Mouse (Mus musculus) testis, postnatal 14 days (tissue): ENCODE data around the gene Plekhb2.
A peak's percentile ranks its signal among the peaks of the same experiment; 100 is the strongest.

ENCODE experiments used
- DNase-seq: peaks from one replicate; pipeline ENCODE4 v3.0.0; 2021; ENCODE audit warnings: low spot score

The Plekhb2 gene

DNA sequence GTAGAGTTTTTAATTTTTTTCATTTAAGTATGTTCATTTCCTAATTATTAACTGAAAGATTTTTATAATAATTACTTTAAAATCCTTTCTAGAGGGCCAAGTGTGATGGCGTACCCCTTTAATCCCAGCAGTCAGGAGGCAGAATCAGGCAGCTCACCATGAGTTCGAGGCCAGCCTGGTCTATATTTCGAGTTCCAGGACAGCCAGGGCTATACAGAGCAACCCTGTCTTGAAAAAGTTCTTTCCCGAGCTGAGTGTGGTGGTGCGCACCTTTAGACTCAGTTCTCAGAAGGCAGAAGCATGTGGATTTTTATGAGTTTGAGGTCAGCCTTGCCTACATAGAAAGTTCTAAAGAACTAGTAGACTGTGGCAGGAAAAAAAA is 17.8 kb downstream of the Plekhb2 start:
- DNase-seq, result no peak

DNA sequence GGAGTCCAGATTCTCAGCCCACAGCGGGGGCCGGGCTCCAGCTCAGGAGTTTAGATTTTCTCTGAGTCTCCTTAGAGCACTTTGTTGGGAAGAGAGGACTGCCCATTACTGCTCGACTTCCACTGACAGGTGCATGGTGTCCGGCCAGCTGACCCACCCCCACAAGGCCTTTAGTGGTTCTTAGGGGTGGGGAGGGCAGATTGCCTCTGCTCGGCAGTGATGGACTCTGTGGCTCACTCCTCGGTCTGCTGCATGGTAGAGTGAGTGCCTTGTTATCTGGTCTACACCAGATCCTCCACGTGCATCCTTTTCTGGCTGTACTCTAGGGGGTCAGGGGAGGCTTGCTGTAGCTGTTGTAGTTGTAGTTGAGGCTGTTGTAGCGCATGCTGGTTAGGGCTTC is 18.6 kb downstream of the Plekhb2 start:
- no peak for DNase-seq

DNA sequence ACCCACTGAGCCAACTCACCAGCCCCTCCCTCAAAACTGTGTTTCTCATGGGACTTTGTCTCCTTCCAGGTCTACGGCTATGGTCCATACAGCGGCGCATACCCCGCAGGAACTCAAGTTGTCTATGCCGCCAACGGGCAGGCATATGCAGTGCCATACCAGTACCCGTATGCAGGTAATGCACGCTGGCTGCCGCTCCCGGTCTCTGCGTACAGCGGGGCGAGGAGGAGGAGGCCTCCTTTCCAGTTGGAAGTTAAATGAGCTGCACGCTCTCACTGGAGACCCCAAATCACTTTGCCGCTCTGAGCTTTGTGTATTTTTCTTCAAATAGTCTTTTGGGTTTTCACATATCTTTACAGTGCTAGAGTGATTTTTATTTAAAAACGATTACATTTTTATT is 19.5 kb downstream of the Plekhb2 start:
- DNase-seq, result no peak

DNA sequence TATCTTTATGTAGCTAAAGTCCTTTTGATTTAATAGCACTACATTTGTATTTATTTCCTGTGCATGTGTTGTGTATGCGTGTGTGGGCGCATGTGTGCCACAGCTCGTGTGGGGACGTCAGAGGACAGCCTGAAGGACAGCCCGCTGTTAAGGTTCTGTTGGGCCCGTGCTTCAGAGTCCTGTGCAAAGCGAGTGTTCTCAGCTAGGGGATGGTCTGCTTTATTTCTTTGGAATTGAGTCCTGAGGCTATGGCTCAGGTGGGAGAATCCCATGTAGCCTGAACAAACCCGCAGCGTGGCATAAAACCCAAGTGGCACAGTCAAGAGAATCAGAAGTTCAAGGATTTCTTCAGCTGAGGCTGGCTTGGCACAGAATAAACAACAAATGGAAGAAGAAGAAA is 21.4 kb downstream of the Plekhb2 start:
- DNase-seq, result no peak

DNA sequence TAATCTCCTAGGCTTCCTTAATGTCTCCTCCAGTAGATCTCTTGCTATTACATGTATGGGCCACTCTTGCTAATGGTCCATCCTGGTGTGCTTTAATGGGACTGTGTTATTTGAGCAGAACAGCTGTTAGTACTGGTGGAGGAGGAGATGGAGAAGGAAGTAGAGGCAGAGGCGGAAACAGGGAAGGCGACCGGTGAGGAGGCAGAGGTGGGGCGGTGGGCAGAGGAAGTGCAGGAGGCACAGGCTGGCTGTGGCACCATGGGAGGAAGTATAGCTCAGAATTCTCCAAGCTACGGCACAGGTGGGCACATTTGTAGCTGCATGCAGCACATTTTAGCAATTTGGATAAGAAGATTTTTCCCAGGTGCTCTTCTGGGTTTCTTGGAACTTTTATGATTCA is 23.8 kb downstream of the Plekhb2 start:
- no peak for DNase-seq

DNA sequence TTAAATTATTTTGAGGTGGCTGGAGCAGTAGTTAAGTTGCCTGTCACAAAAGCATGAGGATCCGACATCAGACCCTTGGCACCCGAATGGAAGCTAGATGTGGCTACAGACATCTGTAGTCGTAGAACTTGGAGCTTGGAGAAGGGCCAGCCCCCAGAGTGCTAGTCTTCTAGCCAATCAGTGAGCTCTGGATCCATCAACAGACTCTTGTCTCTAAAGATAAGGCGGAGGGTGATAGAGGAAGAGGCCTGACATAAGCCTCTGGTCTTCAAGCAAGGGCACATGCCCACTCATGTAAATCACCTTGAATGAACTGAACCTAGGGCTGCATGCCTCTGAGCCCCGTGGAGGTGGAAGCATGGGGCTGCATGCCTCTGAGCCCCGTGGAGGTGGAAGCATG is 29.8 kb downstream of the Plekhb2 start:
- DNase-seq, result no peak

DNA sequence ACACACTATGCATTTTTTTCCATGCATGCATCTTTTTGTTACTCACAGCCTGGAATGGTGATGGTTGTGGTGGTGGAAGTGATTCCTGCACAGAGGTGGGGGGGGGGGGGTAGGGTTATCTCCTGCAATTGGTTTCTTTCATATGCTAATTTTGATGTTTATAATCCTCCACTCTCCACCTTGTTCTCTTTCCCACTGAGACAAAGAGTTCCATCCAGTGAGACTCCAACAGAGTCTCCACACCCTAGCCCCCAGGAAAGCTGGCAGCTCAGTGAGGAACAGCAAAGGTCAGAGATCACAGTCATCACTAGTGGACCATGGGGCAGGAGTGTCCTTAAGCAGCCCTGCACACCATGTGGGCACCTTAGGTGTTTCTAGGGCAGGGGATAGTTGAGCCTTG is 34.0 kb downstream of the Plekhb2 start:
- DNase-seq, result no peak

DNA sequence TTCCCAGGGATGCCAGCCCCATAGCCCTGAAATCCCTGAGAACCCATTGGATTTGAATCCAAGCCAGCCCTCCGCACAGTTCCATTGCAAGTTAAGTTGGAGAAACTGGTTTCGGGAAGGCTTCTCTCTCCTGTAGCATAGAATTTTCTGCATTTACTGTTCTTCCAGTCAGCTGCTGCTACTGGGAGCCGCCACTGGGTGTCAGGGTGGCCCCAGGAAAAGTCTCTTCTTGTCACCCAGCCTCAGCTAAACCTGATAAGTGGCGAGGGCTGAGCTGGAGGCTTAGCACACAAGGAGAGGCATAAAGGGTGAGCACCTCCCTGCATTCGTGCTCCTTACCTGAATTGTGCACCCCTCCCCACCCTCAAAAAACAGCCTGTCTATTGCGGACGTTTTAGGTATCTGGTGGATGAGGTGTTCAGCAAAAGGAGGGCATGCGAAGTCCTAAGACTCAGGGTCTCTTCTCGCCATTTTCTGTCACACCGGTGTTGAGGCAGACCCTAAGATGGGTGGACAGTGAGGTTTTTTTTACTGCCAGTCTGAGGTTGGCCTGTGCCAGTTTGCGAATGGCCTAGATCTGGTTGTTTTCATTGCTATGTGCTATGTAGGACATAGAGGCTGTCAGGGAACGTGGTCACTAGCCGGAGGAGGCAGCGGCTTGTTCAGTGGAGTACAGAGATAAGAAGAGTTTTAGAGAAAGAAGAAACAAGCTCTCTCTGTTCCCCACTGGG is 41.9 kb downstream of the Plekhb2 start:
- DNase-seq, result peak; percentile 33

DNA sequence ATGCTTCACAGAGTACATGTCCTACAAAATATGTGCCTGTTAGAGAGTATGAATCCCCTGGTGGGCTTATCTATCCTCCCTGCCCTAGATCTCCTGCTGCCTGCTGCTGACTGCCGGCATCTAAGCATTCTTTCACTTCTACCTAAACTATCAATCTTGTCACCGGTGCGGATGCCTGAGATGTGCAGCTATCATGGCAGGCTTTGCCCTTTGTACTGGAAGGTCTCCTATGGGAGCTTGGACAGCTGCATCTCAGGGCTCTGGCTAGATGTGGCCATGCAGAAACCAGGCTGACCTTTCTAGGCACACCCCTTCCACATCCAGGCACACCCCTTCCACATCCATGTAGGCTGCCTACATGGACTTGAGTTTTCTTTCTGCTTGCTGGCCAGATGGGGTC is 42.7 kb downstream of the Plekhb2 start:
- DNase-seq, result no peak

DNA sequence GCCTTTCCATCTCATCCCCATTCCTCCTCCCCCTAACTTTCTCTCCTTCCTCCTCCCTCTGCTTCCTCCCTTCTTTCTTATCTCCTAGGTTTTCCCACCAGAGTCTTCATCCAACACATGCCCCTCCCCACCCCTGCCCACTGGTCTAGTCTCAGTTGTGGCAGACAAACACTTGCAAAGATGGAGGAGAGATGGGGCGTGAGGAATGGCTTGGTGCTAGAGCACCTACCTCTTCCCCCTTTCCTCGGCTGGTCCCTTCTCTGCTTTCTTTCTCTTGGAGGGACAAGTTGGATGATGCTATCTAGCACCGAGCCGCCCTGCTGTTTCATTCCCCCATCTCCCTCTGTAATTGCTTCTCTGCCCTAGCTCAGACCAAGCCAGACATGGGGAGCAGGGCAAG is 43.6 kb downstream of the Plekhb2 start:
- no peak for DNase-seq

DNA sequence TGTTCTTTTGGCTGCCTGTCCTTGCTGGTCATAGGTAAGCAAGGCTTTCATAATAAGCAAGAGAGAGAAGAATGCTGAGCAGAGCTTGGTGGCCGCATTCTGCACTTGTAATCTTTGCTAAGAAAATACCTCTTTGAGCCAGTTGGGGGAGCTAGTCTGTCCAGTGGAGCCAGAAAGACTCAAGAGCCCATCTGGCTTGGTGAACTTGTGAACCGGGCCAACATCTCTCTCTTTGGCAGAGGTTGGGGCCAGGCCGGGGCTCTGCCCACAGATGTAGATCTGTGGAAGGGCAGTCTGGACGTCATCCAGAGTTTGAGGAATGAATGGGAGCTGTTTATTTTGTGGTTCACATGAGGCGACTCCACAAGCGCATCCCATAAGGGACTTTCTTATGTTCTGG is 44.1 kb downstream of the Plekhb2 start:
- peak; percentile 75 for DNase-seq

DNA sequence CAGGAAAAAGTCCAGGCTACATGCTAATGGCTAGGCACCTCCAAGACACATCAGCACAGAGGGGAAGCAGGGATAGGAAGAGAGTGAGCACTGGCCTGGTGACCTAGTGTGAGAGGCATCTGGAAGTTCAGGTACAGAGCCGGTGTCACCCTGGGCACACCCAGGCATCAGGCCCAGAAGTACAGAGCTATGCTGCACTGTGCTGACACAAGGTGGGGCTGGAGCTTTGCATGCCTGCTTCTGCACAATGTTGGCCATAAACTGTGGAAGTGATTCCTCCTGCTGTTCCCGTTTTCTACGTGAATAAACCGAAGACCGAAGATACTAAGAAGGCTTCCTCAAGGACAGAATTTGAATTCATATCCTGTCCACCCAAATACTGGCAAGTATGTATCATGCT is 46.3 kb downstream of the Plekhb2 start:
- DNase-seq, result no peak

DNA sequence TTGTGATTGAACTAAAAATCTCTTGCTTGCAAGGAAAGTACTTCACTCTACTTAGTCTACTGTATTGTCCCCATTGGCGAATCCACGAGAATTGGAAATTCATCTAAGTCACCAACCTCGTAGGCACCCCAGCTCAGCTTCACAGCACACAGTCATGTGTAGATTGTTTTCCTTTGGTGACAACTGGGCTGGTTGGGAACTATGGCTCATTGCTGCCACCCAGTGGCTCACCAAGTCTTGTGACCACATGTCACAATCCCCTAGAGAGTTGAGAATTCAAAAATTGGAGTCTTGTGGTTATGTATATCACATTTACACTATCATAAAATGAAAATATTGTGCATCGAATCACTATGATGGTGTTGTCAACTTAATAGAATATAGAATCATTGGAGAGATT is 47.1 kb downstream of the Plekhb2 start:
- DNase-seq, result no peak

DNA sequence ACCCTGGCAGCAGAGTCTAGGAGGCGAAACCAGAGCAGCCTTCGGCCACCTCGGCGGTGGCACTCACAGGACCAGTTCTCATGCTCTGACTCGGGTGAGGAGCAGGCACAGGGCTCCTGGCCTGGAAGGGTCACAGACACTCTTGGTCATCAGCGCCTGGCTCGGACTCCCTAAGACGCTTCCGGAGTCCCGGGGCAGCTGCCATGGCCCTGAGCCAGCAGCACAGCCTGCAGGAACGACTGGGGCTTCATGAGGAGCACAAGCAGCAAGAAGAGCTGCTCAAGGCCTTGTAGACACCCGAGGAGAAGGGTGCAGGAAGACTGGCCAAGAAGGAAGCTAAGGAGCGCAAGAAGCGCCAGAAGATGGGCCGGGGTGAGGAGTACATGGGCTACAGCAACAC is 78.9 kb downstream of the Plekhb2 start:
- no peak for DNase-seq
